Mouse (Mus musculus) c-Kit-negative CD71-positive TER-119-positive erythroid progenitor cells, embryonic 14.5 days (primary cell): ENCODE measurements around the gene Pou6f1.
"Not testable (repeated sequence)": the region's sequence is repeated elsewhere in the genome, so short reads cannot be mapped to it uniquely, and the experiment has no call there.

Source experiments
- DNase-seq: peaks from one replicate; pipeline ENCODE4 v3.0.0-alpha.2; 2013; ENCODE audit warnings: low read depth, low spot score

Pou6f1 gene

GRCm38 (mm10) chr15:100599276-100600046 lies at the start of gene Pou6f1:
Pou6f1 (minus strand) TSS chr15:100599984.
- no peak for DNase-seq

- DNase-seq = no peak
Measured at GRCm38 (mm10) chr15:100646161-100646560, 46.4 kb upstream of the Pou6f1 start.

GRCm38 (mm10) chr15:100642451-100642850 lies 42.7 kb upstream of the Pou6f1 start:
- DNase-seq = no peak

- no peak for DNase-seq
Measured at GRCm38 (mm10) chr15:100641226-100641810, 41.5 kb upstream of the Pou6f1 start.

- DNase-seq = no peak
Measured at GRCm38 (mm10) chr15:100639972-100640750, 40.4 kb upstream of the Pou6f1 start.

GRCm38 (mm10) chr15:100637661-100638060 lies 37.9 kb upstream of the Pou6f1 start:
- no peak for DNase-seq

GRCm38 (mm10) chr15:100636700-100637501 lies 37.1 kb upstream of the Pou6f1 start, which contains the start of gene Smagp:
Smagp (minus strand) TSS chr15:100636940.
- DNase-seq = no peak

- no peak for DNase-seq
Measured at GRCm38 (mm10) chr15:100635851-100636645, 36.3 kb upstream of the Pou6f1 start.

GRCm38 (mm10) chr15:100635239-100635638 lies 35.5 kb upstream of the Pou6f1 start:
- no peak for DNase-seq

- DNase-seq = no peak
Measured at GRCm38 (mm10) chr15:100633341-100633740, 33.6 kb upstream of the Pou6f1 start.

GRCm38 (mm10) chr15:100632323-100632722 lies 32.5 kb upstream of the Pou6f1 start:
- no peak for DNase-seq

- DNase-seq = no peak
Measured at GRCm38 (mm10) chr15:100631454-100632170, 31.8 kb upstream of the Pou6f1 start.

GRCm38 (mm10) chr15:100630126-100630525 lies 30.3 kb upstream of the Pou6f1 start:
- no peak for DNase-seq

- DNase-seq = no peak
Measured at GRCm38 (mm10) chr15:100628797-100629196, 29.0 kb upstream of the Pou6f1 start.

- DNase-seq = no peak
Measured at GRCm38 (mm10) chr15:100627774-100628370, 28.1 kb upstream of the Pou6f1 start.

GRCm38 (mm10) chr15:100627287-100627686 lies 27.5 kb upstream of the Pou6f1 start:
- no peak for DNase-seq

GRCm38 (mm10) chr15:100624435-100624834 lies 24.7 kb upstream of the Pou6f1 start:
- no peak for DNase-seq

GRCm38 (mm10) chr15:100623754-100624153 lies 24.0 kb upstream of the Pou6f1 start:
- no peak for DNase-seq

GRCm38 (mm10) chr15:100622164-100622563 lies 22.4 kb upstream of the Pou6f1 start:
- no peak for DNase-seq

- DNase-seq = not testable (repeated sequence)
Measured at GRCm38 (mm10) chr15:100621671-100622070, 21.9 kb upstream of the Pou6f1 start.
